Mouse (Mus musculus) liver, postnatal 0 days (tissue): Measurements from ENCODE around the gene Sgms1.

ENCODE experiments used
- CTCF ChIP-seq: sonication (generic); IDR thresholded peaks from 2 replicates; pipeline ENCODE4 v1.5.1; 2016; ENCODE audit warnings: antibody characterized with exemption, low read depth
- EP300 ChIP-seq: IDR thresholded peaks from 2 replicates; pipeline ENCODE4 v1.6.1; 2016; ENCODE audit warnings: antibody characterized with exemption, low read depth, mild to moderate bottlenecking

DNA sequence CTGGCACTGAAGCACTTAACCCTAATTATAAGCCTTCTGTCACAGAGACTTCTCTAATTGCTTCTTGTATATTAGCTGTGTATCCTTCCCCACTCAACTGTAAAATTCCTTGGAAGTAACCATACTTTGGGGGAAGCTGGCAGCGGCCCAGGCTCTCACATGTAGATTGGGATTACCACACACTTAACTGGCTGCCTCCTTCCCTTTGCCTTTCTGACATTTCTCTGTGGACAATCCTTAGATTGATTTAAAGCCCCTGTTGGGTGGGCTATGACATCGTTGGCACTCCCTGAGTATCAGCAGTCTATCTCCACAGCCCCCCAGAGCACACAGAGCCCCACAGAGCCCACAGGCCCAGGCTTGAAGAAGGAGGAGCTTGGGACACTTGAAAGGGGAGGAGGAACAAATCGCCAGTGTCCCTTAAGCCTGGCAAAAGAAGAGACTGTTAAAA, 8.0 kb downstream of the Sgms1 start:
- TF ChIP-seq CTCF (no peak), EP300 (no peak)
